Mouse (Mus musculus) hindbrain, postnatal 0 days (tissue): ENCODE measurements around the gene Chrna1. TPM values are rescaled to one million over a fixed set of nuclear protein-coding genes. Genes with fewer than 3 reads are reported as not detected.

Experiments
- ATAC-seq: fragments of 200-750 bp; cut with Nextera tagmentation; 2 replicates; pipeline ENCODE4 v1.8.0; 2017; ENCODE audit warnings: mild to moderate bottlenecking, moderate TSS enrichment, moderate library complexity
- DNase-seq: peaks from one replicate; pipeline ENCODE4 v3.0.0-alpha.2; 2015; ENCODE audit warnings: low spot score
- H3K27ac ChIP-seq: fragments of 300-500 bp; sonication (generic); 2 replicates; pipeline ENCODE4 v1.5.1; 2014; ENCODE audit warnings: mild to moderate bottlenecking
- H3K27me3 ChIP-seq: fragments of 300-500 bp; sonication (generic); 2 replicates; pipeline ENCODE4 v1.6.1; 2014; ENCODE audit warnings: low read length, mixed read lengths; ENCODE audit not compliant: insufficient read depth
- H3K36me3 ChIP-seq: fragments of 300-500 bp; sonication (generic); 2 replicates; pipeline ENCODE4 v1.6.1; 2014; ENCODE audit warnings: low read length, mixed read lengths; ENCODE audit not compliant: insufficient read depth
- H3K4me1 ChIP-seq: fragments of 300-500 bp; sonication (generic); 2 replicates; pipeline ENCODE4 v1.6.1; 2014; ENCODE audit warnings: antibody characterized with exemption, low read length, mixed read lengths; ENCODE audit not compliant: insufficient read depth
- H3K4me2 ChIP-seq: fragments of 300-500 bp; sonication (generic); 2 replicates; pipeline ENCODE4 v1.6.1; 2014; ENCODE audit warnings: low read depth, mild to moderate bottlenecking, low read length, moderate library complexity, mixed read lengths
- H3K4me3 ChIP-seq: fragments of 300-500 bp; sonication (generic); 2 replicates; pipeline ENCODE4 v1.5.1; 2014; ENCODE audit warnings: low read length
- H3K9ac ChIP-seq: fragments of 300-500 bp; sonication (generic); replicated peaks from 2 replicates; pipeline ENCODE4 v1.6.1; 2014; ENCODE audit warnings: mild to moderate bottlenecking, low read length, moderate library complexity, mixed read lengths
- H3K9me3 ChIP-seq: fragments of 300-500 bp; sonication (generic); 2 replicates; pipeline ENCODE4 v1.6.1; 2016; ENCODE audit warnings: low read length, mixed read lengths
- CTCF ChIP-seq: IDR thresholded peaks from 2 replicates; pipeline ENCODE4 v1.5.1; 2016; ENCODE audit warnings: antibody characterized with exemption, control low read depth, low read depth
- WGBS: fragments of 180-500 bp; shearing (Covaris S2); extraction: QIAGEN DNeasy Blood & Tissue Kit; methylation state at CpG from one replicate; pipeline ENCODE4 v1.1.7; 2014; 5-methylcytosine and 5-hydroxymethylcytosine counted together
- polyA plus RNA-seq: library from polyadenylated mRNA; unstranded; fragments of >200 nt; fragmentation: Nextera tagmentation; extraction: Ambion mirVana; gene quantifications from 2 replicates; pipeline ENCODE4 v1.2.1, GENCODE M21; 2015
- total RNA-seq: library from RNA; depleted of rRNA; stranded (reverse); fragments of >200 nt; gene quantifications from 2 replicates; pipeline ENCODE4 v1.2.3, GENCODE M21; 2014

The Chrna1 gene
- total and polyA plus RNA-seq, 2 experiments from 2014 or later: 0.15 TPM; not detected in 1

DNA sequence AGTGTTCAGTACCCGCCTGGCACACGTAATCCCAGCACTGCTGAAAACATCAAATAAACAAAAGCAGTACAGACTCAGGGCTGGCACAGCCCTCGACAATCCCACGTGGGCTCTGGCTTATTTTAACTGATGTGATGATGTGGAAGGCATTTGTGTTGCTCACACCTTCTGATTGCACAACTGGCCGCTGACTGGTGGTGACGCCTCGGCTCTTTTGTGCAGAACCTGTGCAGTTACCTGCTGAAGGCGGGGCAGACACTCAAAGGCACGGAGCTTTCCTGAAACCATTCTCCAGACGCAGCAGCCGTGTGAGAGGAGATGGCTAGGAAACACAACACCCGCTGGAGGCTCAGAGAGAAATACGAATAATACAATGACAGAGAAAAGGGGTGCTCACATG, 41.5 kb downstream of the Chrna1 start:
- ATAC-seq: no peak
- no peak for DNase-seq
- no peak overlapping the region for H3K9ac ChIP-seq
- H3K27me3 ChIP-seq: no peaks in the 10 kb centered on the region
- H3K36me3 ChIP-seq: no peaks in the 10 kb centered on the region
- H3K4me2 ChIP-seq: no peak overlapping the region
- H3K4me1 ChIP-seq: no peaks in the 10 kb centered on the region
- TF ChIP-seq CTCF: no peak
- H3K4me3 ChIP-seq: no peak overlapping the region
- no peaks in the 10 kb centered on the region for H3K9me3 ChIP-seq
- WGBS: 83% methylated on average over 13 of the region's 13 CpGs
- no peak overlapping the region for H3K27ac ChIP-seq

DNA sequence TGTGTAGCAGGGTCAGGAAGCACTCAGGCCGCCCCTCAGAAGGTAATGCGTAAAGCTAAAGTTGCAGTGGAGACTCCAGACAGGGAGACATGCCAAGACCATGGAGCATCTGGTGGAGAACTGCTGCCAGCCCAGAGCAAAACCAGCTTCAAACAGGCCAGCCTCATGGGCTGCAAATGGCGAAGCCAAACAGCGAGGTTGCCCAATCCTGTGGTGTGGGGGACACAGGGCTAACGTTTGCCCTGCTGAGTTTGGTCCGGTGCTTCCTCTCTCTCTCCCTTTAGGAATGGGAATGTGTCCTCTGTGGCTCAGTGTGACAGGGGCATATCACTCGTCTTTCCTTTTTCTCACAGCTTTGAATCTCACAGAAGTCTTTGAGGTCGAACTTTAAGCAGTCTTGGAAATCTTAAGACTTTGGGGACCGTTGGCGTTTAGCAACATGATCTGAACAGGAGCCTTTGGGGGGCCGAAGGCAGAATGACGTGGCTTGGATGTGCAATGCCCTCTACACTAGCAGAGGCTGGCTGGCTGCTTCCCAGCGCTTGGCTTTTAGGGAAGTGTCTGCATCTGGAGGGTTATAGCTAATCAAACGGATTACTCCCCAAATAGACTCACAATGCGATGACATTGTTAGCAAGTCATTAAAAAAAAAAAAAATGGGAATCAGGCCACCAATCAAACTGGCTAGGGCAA, 43.9 kb downstream of the Chrna1 start:
- H3K27me3 ChIP-seq: no peaks in the 10 kb centered on the region
- H3K36me3 ChIP-seq: no peaks in the 10 kb centered on the region
- no peak overlapping the region for H3K27ac ChIP-seq
- H3K4me2 ChIP-seq: no peak overlapping the region
- no peak overlapping the region for H3K4me3 ChIP-seq
- no peak for TF ChIP-seq CTCF
- no peak overlapping the region for H3K9ac ChIP-seq
- H3K4me1 ChIP-seq: no peaks in the 10 kb centered on the region
- H3K9me3 ChIP-seq: no peaks in the 10 kb centered on the region
- no peak for ATAC-seq
- no peak for DNase-seq
- WGBS: 75% methylated on average over 15 of the region's 15 CpGs

DNA sequence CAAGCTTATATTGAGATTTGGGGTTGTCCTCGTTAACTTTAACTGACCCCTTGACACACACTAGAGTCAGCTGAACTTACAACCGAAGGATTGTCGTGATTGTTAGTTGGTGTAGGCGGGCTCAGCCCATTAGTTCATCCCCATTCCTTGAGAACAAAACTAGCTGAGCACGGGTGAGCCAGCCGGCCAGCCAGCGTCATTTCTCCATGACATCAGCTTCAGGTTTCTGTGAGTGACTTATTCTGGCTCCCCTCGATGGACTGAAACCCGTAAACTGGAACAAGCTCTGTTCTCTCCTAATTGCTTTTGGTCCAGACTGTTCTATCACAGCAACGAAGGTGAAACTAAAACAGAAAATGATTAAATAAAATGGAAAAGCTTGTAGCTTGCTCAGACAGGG, 45.4 kb downstream of the Chrna1 start:
- Histone ChIP-seq H3K36me3 (no peaks in the 10 kb centered on the region), H3K4me2 (no peak overlapping the region), H3K27me3 (no peaks in the 10 kb centered on the region), H3K4me1 (no peaks in the 10 kb centered on the region), H3K9me3 (no peaks in the 10 kb centered on the region), H3K4me3 (no peak overlapping the region), H3K27ac (no peak overlapping the region), H3K9ac (no peak overlapping the region)
- no peak for TF ChIP-seq CTCF
- DNase-seq: no peak
- 80% methylated on average over 10 of the region's 10 CpGs for WGBS
- no peak for ATAC-seq

DNA sequence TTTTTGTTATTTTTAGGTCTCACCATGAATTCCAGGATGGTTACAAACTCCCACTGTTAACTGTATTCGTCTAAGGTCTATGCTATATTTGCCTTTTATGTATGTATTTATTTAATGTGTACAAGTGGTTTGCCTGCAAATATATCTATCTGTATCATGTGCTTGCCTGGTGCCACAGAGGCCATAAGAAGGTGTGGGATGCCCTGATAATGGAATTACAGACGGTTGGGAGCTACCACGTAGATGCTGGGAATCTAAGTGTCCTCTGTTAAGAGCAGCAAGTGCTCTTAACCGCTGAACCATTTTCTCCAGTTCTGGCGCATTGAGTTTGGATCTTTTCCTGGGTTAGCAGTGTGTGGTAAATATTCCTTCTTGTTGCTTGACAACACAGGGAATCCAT, 49.7 kb downstream of the Chrna1 start:
- no peaks in the 10 kb centered on the region for H3K4me1 ChIP-seq
- no peak overlapping the region for H3K4me2 ChIP-seq
- H3K9me3 ChIP-seq: no peaks in the 10 kb centered on the region
- H3K27me3 ChIP-seq: 0 out of 2 replicates have a peak, but pooled peaks cover 5% of the 10 kb centered on the region
- TF ChIP-seq CTCF: no peak
- H3K9ac ChIP-seq: no peak overlapping the region
- no peak overlapping the region for H3K27ac ChIP-seq
- ATAC-seq: no peak
- no peaks in the 10 kb centered on the region for H3K36me3 ChIP-seq
- 52% methylated on average over 5 of the region's 5 CpGs for WGBS
- DNase-seq: no peak
- no peak overlapping the region for H3K4me3 ChIP-seq

DNA sequence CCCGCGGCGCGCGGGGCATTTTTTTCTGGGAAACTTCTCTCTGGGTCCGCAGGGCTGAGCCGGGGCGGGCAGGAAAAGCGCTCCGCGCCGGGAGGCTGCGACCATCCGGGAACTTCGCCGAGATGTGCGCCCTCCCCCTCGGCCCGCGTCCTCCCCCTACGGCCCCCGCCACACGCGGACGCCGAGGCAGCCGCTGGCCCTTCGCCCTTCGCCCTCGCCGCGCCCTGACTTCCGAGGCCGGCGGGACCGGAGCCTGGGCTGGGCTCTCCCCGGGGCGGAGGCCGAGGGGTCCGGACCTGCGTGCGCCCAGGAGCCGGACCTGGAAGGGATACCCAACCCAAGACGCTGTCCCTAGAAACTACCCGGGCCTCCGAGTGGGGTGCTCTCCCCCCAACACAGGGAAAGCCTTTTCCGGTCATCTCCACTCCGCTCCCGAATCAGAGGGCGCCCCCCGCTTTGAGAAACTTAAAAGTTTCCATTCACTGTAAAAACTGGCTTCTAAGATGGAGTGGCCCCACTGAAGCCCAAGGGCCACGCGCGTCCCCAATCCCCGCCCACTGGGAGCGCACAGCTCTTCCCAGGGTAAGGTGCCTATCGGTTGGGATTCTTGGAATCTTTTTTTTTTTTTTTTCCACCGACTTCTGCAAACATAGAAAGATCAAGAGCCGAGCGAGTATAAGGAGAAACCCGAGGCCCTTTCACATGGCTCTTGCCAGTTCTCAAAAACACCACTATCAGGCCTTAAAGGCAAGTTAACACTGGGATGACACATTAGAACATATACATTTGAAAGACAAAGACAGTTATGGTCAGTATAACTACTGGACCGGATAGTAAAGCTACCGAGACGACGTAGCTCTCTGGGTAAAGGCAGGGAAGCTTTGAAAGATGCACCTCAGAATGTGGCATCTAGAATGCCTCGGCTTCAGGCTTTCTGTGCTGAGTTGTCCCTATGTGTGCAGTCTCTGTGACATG, 50.5 kb downstream of the Chrna1 start, which contains the start of gene Wipf1:
Gene Wipf1 (minus strand): TSS at position 379 of the 975 bp plus-strand sequence.
- DNase-seq: peak; percentile 77
- WGBS: 2% methylated on average over 58 of the region's 66 CpGs
- Histone ChIP-seq H3K4me1 (no peaks in the 10 kb centered on the region), H3K36me3 (no peaks in the 10 kb centered on the region), H3K27ac (peak within 1 kb of the TSS; percentile 68), H3K4me3 (peak within 1 kb of the TSS; percentile 82), H3K27me3 (0 out of 2 replicates have a peak, but pooled peaks cover 5% of the 10 kb centered on the region), H3K9me3 (no peaks in the 10 kb centered on the region), H3K9ac (peak within 1 kb of the TSS; percentile 67), H3K4me2 (peak within 1 kb of the TSS; percentile 95)
- ATAC-seq: peak; percentile 88
- no peak for TF ChIP-seq CTCF

- Histone ChIP-seq H3K4me1 (no peaks in the 10 kb centered on the region), H3K4me2 (peak overlapping the region; percentile 95), H3K27ac (peak overlapping the region; percentile 68), H3K4me3 (peak overlapping the region; percentile 82), H3K27me3 (0 out of 2 replicates have a peak, but pooled peaks cover 5% of the 10 kb centered on the region), H3K9me3 (no peaks in the 10 kb centered on the region), H3K36me3 (no peaks in the 10 kb centered on the region), H3K9ac (peak overlapping the region; percentile 67)
- ATAC-seq (no peak; the same call in none of the 2 replicates), DNase-seq (no peak)
- TF ChIP-seq CTCF: no peak
- WGBS: 3% methylated on average over 59 of the region's 59 CpGs
These were observed 51.4 kb downstream of the Chrna1 start for GRCm38 (mm10) chr2:73528516-73529355.
